Mouse (Mus musculus) CH12.LX (cell line): Measurements from ENCODE around the gene Ccdc130.

ENCODE experiments used
- CHD2 ChIP-seq: IDR thresholded peaks from 2 replicates; pipeline ENCODE4 v1.6.1; 2011; ENCODE audit warnings: low read length, improper control_type of control experiment
- CTCF ChIP-seq, 2 experiments: IDR thresholded peaks in 1 of 2; conservative IDR thresholded peaks in 1 of 2; 2 replicates each; pipeline ENCODE4 v1.5.1; 2011 to 2012; ENCODE audit warnings: low read depth in 2 of 2, low read length in 2 of 2, improper control_type of control experiment in 1 of 2, inconsistent platforms in 1 of 2, mild to moderate bottlenecking in 1 of 2, moderate library complexity in 1 of 2
- ETS1 ChIP-seq: conservative IDR thresholded peaks from 2 replicates; pipeline ENCODE4 v1.6.1; 2012; ENCODE audit warnings: low read depth, mild to moderate bottlenecking, inconsistent platforms, low read length, improper control_type of control experiment, moderate library complexity
- KAT2A ChIP-seq: IDR thresholded peaks from 2 replicates; pipeline ENCODE4 v1.6.1; 2012; ENCODE audit warnings: low read length, improper control_type of control experiment, inconsistent platforms; ENCODE audit not compliant: insufficient replicate concordance
- NRF1 ChIP-seq: IDR thresholded peaks from 2 replicates; pipeline ENCODE4 v1.6.1; 2014; ENCODE audit warnings: low read depth, mild to moderate bottlenecking, inconsistent platforms, low read length, improper control_type of control experiment, moderate library complexity
- POLR2A ChIP-seq: IDR thresholded peaks from 2 replicates; pipeline ENCODE4 v1.6.1; 2011; ENCODE audit warnings: low read depth, mild to moderate bottlenecking, improper control_type of control experiment, low read length
- RCOR1 ChIP-seq: conservative IDR thresholded peaks from 2 replicates; pipeline ENCODE4 v1.6.1; 2012; ENCODE audit warnings: low read depth, mild to moderate bottlenecking, inconsistent platforms, low read length, improper control_type of control experiment
- TBP ChIP-seq: conservative IDR thresholded peaks from 2 replicates; pipeline ENCODE4 v1.6.1; 2011; ENCODE audit warnings: low read depth, low read length, improper control_type of control experiment
- TCF12 ChIP-seq: IDR thresholded peaks from 2 replicates; pipeline ENCODE4 v1.6.1; 2014; ENCODE audit warnings: low read depth, mild to moderate bottlenecking, inconsistent platforms, low read length, improper control_type of control experiment
- UBTF ChIP-seq: IDR thresholded peaks from 2 replicates; pipeline ENCODE4 v1.6.1; 2012; ENCODE audit warnings: low read depth, mild to moderate bottlenecking, inconsistent platforms, low read length, improper control_type of control experiment, moderate library complexity
- USF1 ChIP-seq: IDR thresholded peaks from 2 replicates; pipeline ENCODE4 v1.6.1; 2014; ENCODE audit warnings: low read depth, mild to moderate bottlenecking, inconsistent platforms, low read length, improper control_type of control experiment
- USF2 ChIP-seq: conservative IDR thresholded peaks from 2 replicates; pipeline ENCODE4 v1.6.1; 2011; ENCODE audit warnings: low read depth, low read length, improper control_type of control experiment
- ZKSCAN1 ChIP-seq: IDR thresholded peaks from 2 replicates; pipeline ENCODE4 v1.6.1; 2012; ENCODE audit warnings: low read depth, inconsistent platforms, low read length, improper control_type of control experiment, borderline replicate concordance

GRCm38 (mm10) chr8:84291086-84291485, 20.9 kb upstream of the Ccdc130 start:
- no peak for TF ChIP-seq CTCF (conservative IDR thresholded peaks at IDR 0.05 in 1 of 2, IDR thresholded peaks at IDR 0.05 in 1 of 2; ENCODE audit: low read depth in 2 of 2, low read length in 2 of 2)
- no peak for TF ChIP-seq POLR2A
- no peak for TF ChIP-seq ZKSCAN1
- no peak for TF ChIP-seq USF1
- TF ChIP-seq ETS1: no peak
- no peak for TF ChIP-seq CHD2
- TF ChIP-seq RCOR1: no peak
- no peak for TF ChIP-seq NRF1
- TF ChIP-seq USF2: no peak
- no peak for TF ChIP-seq KAT2A
- no peak for TF ChIP-seq UBTF
- no peak for TF ChIP-seq TCF12
- TF ChIP-seq TBP: no peak
